Mouse (Mus musculus): Measurements from ENCODE around the gene Gstz1.

GRCm38 (mm10) chr12:87103471-87103870 lies 43.5 kb upstream of the Gstz1 start:
- TF ChIP-seq EP300 (IDR thresholded peaks at IDR 0.05) = no peak
- no peak for TF ChIP-seq CTCF (IDR thresholded peaks at IDR 0.05)

Measured in lung, postnatal 0 days (tissue).